Mouse (Mus musculus) c-Kit-positive CD71-negative TER-119-negative erythroid progenitor cells, embryonic 14.5 days (primary cell): Measurements from ENCODE around the gene Map7.
A peak's percentile ranks its signal among the peaks of the same experiment; 100 is the strongest.

Experiments used
- DNase-seq: peaks from one replicate; pipeline ENCODE4 v3.0.0-alpha.2; 2013; ENCODE audit warnings: low read depth

The Map7 gene

DNA sequence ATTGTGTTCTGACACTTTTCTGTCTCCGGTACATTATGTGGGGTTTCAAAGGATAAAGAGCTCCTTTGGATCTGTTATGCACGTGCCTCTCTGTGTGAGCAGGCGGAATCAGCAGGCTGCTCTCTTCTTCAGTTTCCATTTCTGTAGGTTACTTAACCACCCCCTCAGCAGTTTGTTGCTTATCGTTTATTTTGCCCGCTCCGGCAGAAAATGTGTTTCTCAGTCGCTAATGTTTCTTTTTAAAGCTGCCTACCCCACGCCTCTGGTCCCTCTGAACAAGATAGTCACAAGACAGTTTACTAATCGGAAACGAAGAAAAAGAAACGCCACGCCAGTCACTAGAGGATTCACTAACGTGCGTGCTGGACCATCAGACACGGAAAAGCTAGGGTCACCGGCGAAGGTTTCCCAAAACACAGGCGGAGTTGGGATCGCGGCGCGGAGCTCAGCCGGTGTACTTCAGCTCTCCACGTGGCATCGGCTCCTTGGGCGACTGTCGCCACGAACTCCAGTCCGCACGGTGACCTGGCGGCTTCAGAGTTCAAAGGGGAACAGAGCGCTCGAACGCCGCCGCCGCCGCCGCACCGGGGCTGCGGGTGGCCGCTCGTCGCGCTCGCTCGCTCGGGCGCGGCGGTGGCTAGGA is at the start of gene Map7:
Gene Map7 (plus strand): TSS at position 342 of the 643 bp plus-strand sequence.
- DNase-seq, result no peak

DNA sequence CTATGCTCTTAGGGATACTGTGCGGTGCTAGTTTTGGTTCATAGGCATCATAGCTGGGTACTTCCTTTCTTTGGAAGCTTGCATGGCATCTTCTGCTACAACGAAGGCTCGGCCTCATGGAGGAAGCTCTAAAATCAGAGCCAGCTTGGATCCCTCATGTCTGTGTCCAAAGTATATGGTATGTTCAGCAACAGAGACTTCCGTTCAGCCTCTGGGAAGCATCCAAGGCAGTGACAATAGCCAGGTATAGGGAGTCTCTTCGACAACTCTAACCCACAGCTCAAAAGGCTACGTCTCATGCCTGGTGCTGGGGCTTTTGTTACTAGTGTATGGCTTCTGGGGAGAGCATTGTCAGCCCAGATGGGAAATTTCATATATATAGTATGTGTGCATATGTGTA is 46.8 kb upstream of the Map7 start:
- no peak for DNase-seq

DNA sequence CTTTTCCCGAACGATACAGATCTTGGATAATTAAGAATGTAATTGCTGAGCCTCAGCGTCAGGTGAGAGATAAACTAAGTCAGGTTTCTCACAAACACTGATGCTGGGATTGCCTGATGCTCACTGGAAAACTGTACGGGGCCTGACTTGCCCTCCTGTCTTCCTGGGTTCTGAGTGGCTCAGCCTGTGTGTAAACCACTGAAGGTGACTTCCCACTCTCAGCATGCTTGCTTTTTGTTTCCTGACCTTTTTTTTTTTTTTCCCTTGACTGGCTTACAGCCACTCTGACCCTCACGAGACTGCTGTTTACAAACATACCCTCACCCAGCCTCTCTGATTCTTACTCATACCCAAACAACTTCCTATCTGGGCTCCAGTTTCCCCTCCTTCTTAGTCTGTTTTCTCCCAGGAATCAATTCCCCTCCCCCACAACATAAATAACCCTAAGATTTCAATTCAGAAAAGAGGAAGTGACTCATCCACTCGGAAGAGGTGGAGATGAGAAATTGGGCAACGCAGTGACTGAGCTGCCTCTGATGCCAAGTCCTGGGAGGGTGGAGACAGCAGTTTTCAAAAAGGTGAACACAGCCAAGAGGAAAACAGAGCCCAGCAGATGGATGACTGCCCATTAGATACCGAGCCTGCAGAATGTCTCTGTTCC is 43.9 kb upstream of the Map7 start:
- peak; percentile 76 for DNase-seq

DNA sequence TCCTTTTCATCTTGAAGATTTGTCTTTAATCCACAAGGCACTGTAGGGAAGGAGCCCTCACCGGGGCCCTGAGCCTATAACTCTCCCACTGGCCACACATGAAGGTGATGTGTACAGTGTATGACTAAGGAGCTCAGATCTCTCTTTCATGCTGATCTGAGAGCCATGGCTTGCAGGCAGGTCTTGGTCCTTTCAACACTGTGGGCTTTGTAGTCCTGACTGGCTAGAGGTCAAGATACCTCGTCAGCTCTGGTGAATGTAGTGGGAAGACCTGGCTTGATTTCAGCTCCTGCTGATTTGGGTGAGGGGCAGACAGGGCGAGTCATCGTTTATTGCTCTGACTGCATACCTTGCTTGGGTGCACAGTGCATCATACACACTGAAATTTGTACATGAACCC is 42.7 kb upstream of the Map7 start:
- DNase-seq, result no peak

DNA sequence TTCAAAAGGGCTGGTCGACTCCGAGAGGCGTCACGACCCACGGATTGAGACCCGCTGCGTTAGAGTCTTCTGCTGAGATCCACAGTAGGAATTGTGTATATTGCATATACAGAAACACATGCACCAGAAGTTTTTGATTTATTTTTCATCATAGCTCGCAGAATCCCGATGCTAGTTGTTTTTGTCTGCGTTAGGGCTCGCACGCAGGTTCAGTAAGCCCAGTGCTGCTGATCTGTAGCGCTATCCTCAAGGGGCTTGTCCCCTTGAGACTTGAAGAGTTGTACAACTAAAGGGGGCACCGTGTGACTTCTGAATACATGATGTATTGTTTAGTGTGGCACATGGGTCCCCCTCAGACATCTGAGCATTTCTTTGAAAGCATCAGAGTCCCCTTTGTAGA is 41.2 kb upstream of the Map7 start:
- no peak for DNase-seq

DNA sequence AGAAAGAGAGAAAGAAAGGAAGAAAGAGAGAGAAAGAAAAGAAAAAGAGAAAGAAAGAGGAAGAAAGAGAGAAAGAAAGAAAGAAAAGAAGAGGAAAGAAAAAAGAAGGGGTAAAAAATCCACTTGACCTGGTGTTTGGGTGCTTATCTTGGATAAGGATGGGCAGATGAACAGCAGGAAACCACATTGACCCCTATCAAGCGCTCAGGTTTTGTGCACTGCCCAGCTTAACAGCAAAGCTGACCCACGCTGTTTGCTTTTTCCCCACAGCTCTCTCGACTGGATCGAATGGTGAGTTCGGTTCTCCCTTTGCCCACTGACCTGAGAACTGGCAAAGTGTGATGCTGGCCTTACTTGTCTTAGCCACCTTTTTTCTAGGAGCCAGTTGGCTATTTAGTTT is 36.8 kb upstream of the Map7 start:
- DNase-seq, result no peak

DNA sequence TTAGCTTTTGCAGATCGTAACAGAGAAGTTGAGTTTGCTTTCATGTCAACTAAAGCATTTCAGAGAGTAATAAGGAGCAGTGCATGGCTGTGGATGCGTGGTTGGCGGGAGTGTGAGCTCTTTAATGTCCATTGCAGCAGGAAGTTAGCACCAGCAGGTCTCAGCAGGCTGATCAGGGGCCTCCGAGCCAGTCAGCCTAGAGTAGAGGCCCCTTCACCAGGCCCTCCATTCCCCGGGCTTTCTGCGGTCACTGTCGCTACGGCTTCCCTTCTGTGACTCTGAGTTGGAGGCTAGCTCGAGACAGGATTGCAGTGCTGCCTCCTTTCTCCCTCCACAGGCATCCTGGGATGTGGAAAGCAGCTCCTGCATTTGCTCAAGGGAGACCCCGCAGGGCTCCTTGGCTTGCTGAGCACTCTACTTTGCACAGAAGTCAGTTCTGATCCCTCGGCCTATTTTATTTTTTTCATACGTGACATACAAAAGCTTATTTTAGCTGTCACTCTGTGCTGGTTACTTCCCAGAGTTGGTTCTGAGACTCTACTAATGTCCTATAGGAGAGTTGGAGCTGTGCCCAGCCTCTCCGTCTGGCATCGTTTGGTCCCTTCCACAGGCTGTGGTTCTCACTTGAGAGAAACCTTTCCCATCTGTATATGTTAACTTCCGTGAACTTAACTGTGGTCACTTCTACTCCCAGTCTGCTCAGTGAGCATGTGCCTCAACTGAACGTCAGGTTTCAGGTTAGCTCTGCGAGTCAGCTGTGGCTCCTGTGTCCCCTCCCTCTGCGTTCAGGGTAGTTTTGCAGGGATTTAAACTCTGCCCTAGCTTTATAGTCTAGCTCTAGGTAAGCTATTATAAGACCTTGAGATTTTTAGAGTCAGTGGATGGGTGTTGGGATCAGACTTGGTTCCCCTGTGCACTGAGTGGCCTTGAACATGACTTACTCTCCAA is 36.0 kb upstream of the Map7 start:
- DNase-seq, result no peak

DNA sequence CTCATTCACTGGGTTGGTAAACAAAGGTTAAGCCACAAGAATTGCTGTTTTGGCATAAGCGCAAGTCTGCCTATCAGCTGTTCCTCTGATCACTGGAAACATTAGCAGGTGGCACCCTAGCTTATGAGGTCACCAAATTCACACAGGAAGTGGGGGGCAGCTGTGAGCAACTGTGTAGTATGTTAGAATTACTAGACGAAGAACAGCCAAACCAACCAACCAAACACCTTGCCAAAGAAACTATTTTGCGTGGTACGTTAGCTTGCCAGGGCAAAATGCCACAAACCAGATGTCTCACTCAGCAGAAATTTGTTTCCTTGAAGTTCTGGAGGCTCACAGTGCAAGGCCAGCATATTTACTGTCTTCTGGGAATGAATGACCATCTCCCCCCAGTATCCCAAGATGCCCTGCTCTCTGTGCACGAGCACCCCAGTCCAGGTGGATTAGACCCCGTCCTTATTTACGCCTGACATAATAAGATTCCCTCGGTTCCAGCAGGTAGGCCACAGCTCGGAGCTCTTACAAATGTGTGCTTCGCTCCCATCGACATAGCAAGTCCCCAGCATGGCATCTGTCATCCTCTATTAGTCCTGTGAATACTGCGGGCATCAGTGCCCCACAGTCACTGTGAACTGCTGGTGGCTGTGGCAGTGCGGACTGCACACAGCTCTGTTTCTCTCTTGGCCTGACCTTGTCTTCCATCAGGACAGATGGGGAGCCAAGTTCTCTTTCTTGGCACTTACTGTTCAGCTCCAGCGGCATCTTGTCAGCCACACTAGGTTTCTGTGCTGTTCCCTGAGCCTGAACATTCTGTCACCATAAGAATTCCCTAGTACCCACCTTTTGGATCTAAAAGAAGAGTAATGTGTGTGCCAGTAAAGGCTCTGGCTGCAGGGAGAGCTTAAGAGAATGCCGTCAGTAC is 28.5 kb upstream of the Map7 start:
- no peak for DNase-seq

DNA sequence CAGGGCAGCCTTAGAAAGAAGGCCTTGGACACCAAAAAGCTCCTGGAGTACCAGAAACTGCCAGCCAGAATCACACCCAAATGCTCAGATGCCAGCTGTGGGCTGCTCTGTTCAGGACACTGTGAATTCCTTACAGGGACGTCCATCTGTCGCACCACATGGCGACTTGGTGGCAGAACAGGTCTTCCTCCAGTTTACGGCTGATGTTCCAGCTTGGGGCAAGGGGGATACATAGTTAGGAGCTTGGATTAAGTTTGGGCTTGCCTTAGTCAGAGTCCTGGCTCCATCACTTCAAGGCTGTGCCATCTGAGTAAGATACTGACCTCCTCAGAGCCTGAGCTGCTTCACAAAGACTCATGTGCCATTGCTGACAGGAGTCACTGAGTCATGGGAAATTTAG is 26.3 kb upstream of the Map7 start:
- DNase-seq, result no peak

DNA sequence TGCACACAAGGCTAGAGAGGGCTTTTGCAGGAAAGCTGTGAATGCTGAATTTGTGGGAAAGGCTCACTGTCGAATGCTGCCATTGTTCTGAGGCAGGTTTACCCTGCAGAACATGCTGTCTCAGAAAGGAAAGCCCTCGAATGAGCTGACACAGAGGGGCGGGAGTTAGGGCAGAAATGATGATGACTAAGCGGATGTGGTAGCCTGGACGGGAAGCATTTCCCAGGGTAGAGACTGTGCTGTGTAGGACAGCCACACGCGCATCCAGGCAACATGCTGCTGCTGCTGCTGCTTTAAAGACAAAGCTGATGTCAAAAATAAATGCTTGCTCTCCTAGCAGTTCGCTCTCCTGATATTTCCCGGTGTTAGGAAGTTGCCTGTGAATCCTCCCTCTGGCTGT is 24.9 kb upstream of the Map7 start:
- DNase-seq, result no peak

DNA sequence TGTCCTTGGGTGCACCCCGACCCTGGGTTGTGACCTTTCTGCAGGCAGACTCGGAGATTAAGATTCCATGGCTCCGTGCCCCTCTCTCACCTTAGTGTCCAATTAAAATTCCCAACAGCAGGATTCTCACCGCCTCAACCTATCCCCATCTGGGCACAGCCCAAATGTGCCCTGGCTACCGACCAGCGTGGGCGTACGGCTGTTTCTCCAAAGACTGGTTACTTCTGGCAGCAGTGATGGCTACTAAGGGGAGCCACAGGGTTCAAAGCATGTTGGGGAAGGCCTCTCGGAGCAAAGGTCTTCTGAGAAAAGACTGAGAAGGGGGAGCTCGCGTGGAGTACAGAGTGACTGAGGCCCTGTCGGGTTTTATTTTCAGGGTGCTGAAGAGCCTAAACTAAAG is 23.7 kb upstream of the Map7 start:
- DNase-seq, result no peak

DNA sequence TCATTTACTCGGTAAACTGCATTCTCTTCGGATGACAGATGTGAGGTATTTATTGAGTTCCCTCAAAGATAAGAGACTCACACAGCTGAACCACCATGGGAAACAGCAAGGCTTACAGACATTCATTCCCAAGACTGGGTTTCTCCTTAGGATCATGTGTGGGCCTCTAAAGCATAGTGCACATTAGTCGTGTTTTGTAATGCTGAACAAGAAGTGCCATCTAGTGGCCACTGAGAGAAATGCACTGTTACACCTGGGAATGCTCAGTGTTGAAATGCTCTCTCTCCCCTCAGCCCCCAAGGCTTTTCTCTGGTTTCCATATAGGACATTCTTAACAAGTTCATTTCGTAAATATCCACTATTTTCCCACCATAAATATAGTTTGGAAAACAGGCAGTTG is 23.0 kb upstream of the Map7 start:
- no peak for DNase-seq

DNA sequence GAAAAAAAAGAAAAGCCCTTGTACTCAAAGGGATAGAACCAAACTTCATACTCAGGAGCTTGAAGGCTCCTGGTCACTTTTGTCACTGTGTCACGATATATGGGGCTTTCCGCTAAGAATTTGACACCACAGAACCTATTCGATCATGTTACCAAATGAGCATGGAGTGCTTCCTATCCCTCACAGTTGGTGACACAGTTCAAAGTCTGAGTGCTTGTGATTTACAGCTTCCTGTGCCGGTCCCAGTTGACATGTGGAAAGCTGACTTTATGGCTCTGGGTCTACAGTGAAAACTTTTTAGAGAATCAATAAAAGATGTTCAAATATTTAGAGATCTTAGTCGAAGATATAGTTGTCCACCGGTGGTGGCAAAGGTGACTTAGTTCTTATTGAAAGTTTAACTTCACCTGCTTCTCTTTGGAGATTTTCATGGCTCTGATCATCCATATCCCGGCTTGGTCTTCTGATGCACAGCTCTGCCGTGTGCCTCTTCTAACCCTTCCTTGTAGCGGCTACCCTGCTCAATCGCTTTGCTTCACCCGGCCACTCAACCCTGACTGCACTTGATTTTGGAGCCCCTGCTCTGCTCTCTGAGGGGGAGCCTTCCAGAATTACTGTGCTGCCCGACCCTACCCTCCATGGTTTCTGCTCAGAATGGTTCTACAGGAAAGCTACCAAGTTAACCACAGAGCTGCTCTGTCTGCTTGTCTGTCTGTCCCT is 15.2 kb upstream of the Map7 start:
- DNase-seq, result no peak

DNA sequence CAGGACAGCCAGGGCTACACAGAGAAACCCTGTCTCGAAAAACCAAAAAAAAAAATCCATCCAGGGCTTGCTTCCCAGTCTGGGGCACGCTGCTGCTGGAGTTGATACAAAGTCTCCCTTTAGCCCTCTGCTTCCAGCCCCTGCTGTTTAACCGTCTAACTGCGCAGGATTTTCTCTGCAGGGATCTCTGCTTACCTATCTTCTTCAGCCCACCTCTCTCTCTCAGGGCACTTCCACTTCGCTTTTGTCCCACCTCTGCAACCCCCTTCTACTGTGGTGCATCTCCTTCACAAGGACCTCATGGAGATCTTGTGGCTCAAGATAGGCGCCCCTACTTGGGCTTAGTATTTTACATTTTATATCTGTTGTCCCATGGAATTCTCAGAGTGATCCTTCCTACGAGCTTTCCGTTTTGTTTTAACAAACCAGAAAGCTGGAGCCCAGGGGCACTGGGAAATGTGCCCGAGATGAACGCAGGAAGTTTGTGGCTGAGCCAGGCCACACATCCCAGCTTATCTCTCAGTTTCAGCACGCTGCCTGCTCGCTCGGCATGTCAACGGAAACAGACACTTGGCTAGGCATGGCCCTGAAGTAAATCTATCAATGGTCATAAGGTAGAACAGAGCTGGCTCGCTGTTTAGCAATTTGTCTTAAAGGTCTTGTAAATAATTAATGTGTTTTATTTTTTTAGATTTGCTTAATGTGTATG is 12.8 kb upstream of the Map7 start:
- no peak for DNase-seq

DNA sequence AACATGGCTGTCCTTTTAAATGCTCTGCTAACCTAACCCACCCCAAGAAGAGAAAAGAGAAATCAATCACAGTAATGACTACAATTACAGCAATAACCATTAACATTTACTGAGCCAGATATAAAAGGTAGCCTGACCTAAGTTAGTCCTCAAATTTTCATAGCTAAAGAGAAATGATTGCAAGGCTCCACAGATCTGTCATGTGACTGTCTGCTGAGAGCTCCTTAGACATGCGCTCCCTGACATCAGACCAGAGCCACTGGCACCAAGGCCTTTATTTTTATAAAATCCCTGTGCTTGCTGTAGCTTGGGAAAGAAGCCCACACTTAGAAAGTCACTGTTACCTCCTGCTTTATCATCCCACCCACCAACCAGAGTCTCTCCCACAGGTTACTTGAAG is 11.8 kb upstream of the Map7 start:
- no peak for DNase-seq

DNA sequence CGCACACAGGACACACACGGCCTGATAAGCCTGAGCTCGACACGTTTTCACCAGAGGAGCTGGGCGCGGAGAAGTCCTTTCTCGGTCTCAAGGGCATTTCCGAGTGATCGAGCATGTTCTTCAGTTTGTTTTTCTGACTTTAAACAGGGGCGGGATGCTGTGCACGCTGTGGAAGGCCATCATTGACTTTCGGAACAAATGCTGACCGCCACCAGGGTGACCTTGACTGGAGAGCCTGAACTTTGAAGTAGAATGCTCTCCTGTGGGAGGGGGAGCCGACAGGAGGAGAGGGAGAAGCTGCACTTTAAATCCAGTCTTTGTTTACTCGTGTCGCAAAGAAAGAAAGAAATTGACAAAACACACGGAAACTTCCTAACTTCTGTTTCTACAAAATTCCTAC is 6.9 kb upstream of the Map7 start:
- no peak for DNase-seq

DNA sequence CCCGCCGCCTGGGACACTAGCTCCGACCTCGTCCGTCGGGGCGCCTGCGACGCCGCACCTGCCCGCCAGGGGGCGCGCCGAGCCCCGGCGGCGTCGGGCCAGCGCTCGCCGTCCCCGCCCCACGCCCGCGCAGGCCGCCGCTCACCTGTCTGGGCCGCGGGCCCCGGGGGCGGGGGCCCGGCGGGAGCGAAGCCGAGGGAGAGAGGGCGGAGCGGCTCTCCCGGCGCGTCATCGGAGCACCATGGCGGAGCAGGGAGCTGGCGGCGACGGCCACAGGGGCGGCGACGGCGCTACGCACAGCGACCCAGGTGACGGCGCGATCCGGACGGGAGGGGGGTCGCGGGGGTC is 476 bp downstream of the Map7 start:
- DNase-seq, result no peak

DNA sequence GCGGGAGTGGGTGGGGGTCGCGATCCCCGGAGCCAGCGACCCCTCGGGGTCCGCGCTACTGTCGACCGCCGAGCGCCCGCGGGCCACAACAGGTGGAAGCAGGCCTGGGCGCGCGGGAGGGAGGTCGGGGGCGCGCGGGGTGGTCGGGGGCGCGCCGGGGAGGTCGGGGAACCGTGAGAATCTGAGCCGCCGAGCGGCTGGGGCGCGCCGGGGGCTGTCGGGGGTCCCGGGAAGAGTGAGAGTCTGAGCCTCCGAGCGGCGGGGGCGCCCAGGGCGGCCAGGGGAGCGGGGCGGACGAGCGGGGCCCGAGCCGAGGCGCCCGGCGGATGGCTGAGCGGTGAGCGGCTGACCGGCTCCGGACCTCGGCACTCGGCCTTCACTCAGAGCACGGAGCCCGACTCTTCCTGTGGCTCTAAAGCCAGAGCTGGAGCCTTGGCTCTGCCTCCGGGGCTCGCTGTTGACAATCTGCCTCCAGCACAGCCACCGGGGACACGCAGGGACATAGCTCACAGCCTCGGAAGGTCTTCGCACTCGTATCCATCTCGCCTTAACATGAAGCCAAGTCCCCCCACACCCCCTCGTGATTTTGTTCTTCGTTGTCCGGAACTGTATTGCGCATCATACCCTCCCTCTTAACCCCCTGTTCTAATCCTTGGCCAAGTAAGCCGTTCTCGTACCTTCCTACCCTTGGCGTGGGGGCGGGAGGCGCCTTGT is 1.0 kb downstream of the Map7 start:
- no peak for DNase-seq

DNA sequence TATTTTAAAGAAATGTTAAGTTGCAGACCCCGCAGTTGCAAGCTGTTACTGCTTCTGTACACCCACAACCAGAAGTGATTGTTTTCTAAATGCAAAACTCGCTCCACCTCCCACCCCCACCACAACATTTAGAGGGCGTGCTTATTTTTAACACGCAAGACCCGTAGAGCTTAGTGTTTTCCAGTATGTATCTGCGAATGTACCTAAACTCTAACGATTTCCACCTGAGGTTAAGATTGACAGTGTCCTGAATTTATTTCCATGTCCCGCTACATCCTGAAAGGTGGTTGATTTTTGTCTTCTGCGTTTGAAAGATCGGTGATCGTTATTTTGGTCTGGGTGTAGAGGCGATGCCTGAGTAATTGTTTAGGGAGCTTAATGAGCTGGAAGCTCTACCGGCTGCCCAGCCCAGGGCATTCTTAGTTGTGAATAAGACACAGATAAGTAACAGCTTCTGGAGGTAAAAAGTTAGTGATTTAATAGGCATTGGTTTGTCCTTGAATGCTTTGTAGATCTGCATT is 1.6 kb downstream of the Map7 start:
- DNase-seq, result no peak

DNA sequence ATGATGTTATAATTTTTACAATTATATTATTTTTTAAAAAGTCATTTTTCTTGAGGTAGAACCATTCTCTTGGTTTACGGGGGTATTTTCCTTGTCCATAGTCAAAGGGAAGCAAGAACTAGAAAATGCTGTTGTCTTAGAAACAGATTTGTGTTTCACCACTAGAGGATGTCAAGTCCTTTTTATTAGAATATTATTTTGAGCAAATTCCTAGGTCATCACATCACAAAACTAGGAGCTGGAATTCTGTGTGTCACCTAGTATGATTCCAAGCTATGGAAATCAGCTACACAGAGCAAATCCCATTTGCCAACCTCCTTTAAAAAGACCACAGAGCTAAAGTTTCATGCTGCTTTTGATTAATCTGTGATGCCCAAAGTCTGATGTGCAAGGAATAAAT is 3.9 kb downstream of the Map7 start:
- DNase-seq, result no peak
